Mouse (Mus musculus) CH12.LX (cell line): ENCODE measurements at regions not wholly inside any gene's neighbourhood (a gene's known extent, or its start where the extent isn't known, plus 50 kb on each side); places are given as distances from the start of the nearest gene placed in this dataset.

Experiments used
- DNase-seq: peaks from one replicate; pipeline ENCODE4 v3.0.0-alpha.2; 2013; ENCODE audit errors: extremely low read depth
- H3K27ac ChIP-seq: 2 replicates; pipeline ENCODE4 v1.5.1; 2012; ENCODE audit warnings: low read depth, mild to moderate bottlenecking, control low read depth, moderate library complexity; ENCODE audit not compliant: insufficient read depth
- H3K27me3 ChIP-seq: replicated peaks from 2 replicates; pipeline ENCODE3; 2012; ENCODE audit warnings: inconsistent platforms
- H3K36me3 ChIP-seq, 2 experiments: replicated peaks in 1 of 2; 2 replicates each; pipeline versions ENCODE3 to v1.6.1; 2012; ENCODE audit warnings: inconsistent platforms in 1 of 2, low read length in 1 of 2, mild to moderate bottlenecking in 1 of 2, mixed read lengths in 1 of 2, moderate library complexity in 1 of 2; ENCODE audit not compliant: control insufficient read depth in 1 of 2, insufficient read depth in 1 of 2
- H3K4me1 ChIP-seq, 2 experiments: 2 replicates each; pipeline ENCODE4 v1.6.1; 2012; ENCODE audit warnings: inconsistent platforms in 1 of 2, moderate library complexity in 1 of 2; ENCODE audit not compliant: insufficient read depth in 2 of 2, control insufficient read depth in 1 of 2
- H3K4me2 ChIP-seq: 2 replicates; pipeline ENCODE4 v1.6.1; 2012; ENCODE audit warnings: low read depth, mild to moderate bottlenecking, control low read depth; ENCODE audit not compliant: poor library complexity, insufficient read depth, severe bottlenecking
- H3K4me3 ChIP-seq, 3 experiments: fragments of 150-350 bp in 1 of 3; sonication (generic) in 1 of 3; replicated peaks in 1 of 3; 2 replicates each; pipeline versions ENCODE3 to v1.5.1; 2011 to 2012; ENCODE audit warnings: low read depth in 2 of 3, low read length in 2 of 3, mild to moderate bottlenecking in 2 of 3, moderate library complexity in 2 of 3, control low read depth in 1 of 3, improper control_type of control experiment in 1 of 3, inconsistent platforms in 1 of 3, mixed read lengths in 1 of 3; ENCODE audit not compliant: poor library complexity in 1 of 3
- H3K79me2 ChIP-seq: replicated peaks from 2 replicates; pipeline ENCODE4 v1.6.1; 2012; ENCODE audit warnings: mild to moderate bottlenecking, moderate library complexity; ENCODE audit not compliant: control insufficient read depth, poor library complexity, insufficient read depth, severe bottlenecking; ENCODE audit errors: extremely low read depth
- H3K9ac ChIP-seq: 2 replicates; pipeline ENCODE4 v1.6.1; 2012; ENCODE audit warnings: low read depth, mild to moderate bottlenecking, control low read depth, moderate library complexity; ENCODE audit not compliant: insufficient read depth
- H3K9me3 ChIP-seq: replicated peaks from 2 replicates; pipeline ENCODE3; 2012; ENCODE audit warnings: low read length, inconsistent platforms, mixed read lengths
- CHD1 ChIP-seq: IDR thresholded peaks from 2 replicates; pipeline ENCODE4 v1.6.1; 2012; ENCODE audit warnings: low read depth, low read length, improper control_type of control experiment, inconsistent platforms
- E2F4 ChIP-seq: IDR thresholded peaks from 2 replicates; pipeline ENCODE4 v1.6.1; 2011; ENCODE audit warnings: low read depth, low read length, improper control_type of control experiment; ENCODE audit not compliant: insufficient replicate concordance
- ELF1 ChIP-seq: IDR thresholded peaks from 2 replicates; pipeline ENCODE4 v1.6.1; 2014; ENCODE audit warnings: low read depth, mild to moderate bottlenecking, inconsistent platforms, low read length, improper control_type of control experiment
- GABPA ChIP-seq: IDR thresholded peaks from 2 replicates; pipeline ENCODE4 v1.6.1; 2012; ENCODE audit warnings: low read depth, low read length, improper control_type of control experiment, inconsistent platforms; ENCODE audit not compliant: insufficient replicate concordance
- HCFC1 ChIP-seq: IDR thresholded peaks from 2 replicates; pipeline ENCODE4 v1.6.1; 2012; ENCODE audit warnings: low read depth, mild to moderate bottlenecking, inconsistent platforms, low read length, improper control_type of control experiment
- KAT2A ChIP-seq: IDR thresholded peaks from 2 replicates; pipeline ENCODE4 v1.6.1; 2012; ENCODE audit warnings: low read length, improper control_type of control experiment, inconsistent platforms; ENCODE audit not compliant: insufficient replicate concordance
- MAX ChIP-seq: IDR thresholded peaks from 2 replicates; pipeline ENCODE4 v1.6.1; 2011; ENCODE audit warnings: low read length, improper control_type of control experiment
- MAZ ChIP-seq: IDR thresholded peaks from 2 replicates; pipeline ENCODE4 v1.6.1; 2012; ENCODE audit warnings: low read depth, mild to moderate bottlenecking, inconsistent platforms, low read length, improper control_type of control experiment, moderate library complexity
- MEF2A ChIP-seq: IDR thresholded peaks from 2 replicates; pipeline ENCODE4 v1.6.1; 2014; ENCODE audit warnings: low read depth, mild to moderate bottlenecking, inconsistent platforms, low read length, improper control_type of control experiment, borderline replicate concordance
- NELFE ChIP-seq: IDR thresholded peaks from 2 replicates; pipeline ENCODE4 v1.6.1; 2011; ENCODE audit warnings: low read depth, low read length, improper control_type of control experiment
- POLR2A ChIP-seq: IDR thresholded peaks from 2 replicates; pipeline ENCODE4 v1.6.1; 2011; ENCODE audit warnings: low read depth, mild to moderate bottlenecking, improper control_type of control experiment, low read length
- RCOR1 ChIP-seq: conservative IDR thresholded peaks from 2 replicates; pipeline ENCODE4 v1.6.1; 2012; ENCODE audit warnings: low read depth, mild to moderate bottlenecking, inconsistent platforms, low read length, improper control_type of control experiment
- SIN3A ChIP-seq: IDR thresholded peaks from 2 replicates; pipeline ENCODE4 v1.6.1; 2012; ENCODE audit warnings: low read length, improper control_type of control experiment, inconsistent platforms
- SMC3 ChIP-seq: IDR thresholded peaks from 2 replicates; pipeline ENCODE4 v1.6.1; 2011; ENCODE audit warnings: low read depth, low read length, improper control_type of control experiment
- TBP ChIP-seq: conservative IDR thresholded peaks from 2 replicates; pipeline ENCODE4 v1.6.1; 2011; ENCODE audit warnings: low read depth, low read length, improper control_type of control experiment
- ZKSCAN1 ChIP-seq: IDR thresholded peaks from 2 replicates; pipeline ENCODE4 v1.6.1; 2012; ENCODE audit warnings: low read depth, inconsistent platforms, low read length, improper control_type of control experiment, borderline replicate concordance
- ZMIZ1 ChIP-seq: IDR thresholded peaks from 2 replicates; pipeline ENCODE4 v1.6.1; 2012; ENCODE audit warnings: low read depth, mild to moderate bottlenecking, inconsistent platforms, low read length, improper control_type of control experiment
- ZNF384 ChIP-seq: IDR thresholded peaks from 2 replicates; pipeline ENCODE4 v1.6.1; 2012; ENCODE audit warnings: low read depth, low read length, improper control_type of control experiment, inconsistent platforms
- dilution Hi-C: fragments of 300-500 bp; cut with MboI; formaldehyde crosslinking; loops from 2 replicates; pipeline ENCODE4 v1.14.3; 2020; ENCODE audit warnings: low sequenced_read_pairs; ENCODE audit not compliant: extremely low pct_unique_long_range_greater_than_20kb, extremely low pct_ligation_motif_present
- in situ Hi-C: fragments of 300-500 bp; cut with MboI; formaldehyde crosslinking; loops from 3 replicates; pipeline ENCODE4 v1.14.3; 2019; ENCODE audit warnings: low sequenced_read_pairs, low pct_ligation_motif_present, low pct_unique_long_range_greater_than_20kb, mixed read lengths

- H3K4me1 ChIP-seq, result no peaks in the 10 kb centered on the region
- no peak overlapping the region for H3K27ac ChIP-seq
- peaks cover 68% of the 10 kb centered on the region for H3K9me3 ChIP-seq
- no peak overlapping the region for H3K4me3 ChIP-seq
- no peak for DNase-seq
- dilution Hi-C loops, result no loop called here
- TF ChIP-seq CHD1, result no peak
- TF ChIP-seq ELF1, result no peak
- TF ChIP-seq TBP, result no peak
- no peak for TF ChIP-seq ZKSCAN1
- TF ChIP-seq MEF2A, result no peak
- TF ChIP-seq HCFC1, result no peak
- TF ChIP-seq KAT2A, result no peak
- no peak for TF ChIP-seq ZNF384
- TF ChIP-seq RCOR1, result no peak
- TF ChIP-seq SIN3A, result no peak
- no peak for TF ChIP-seq NELFE
- no peak for TF ChIP-seq E2F4
- no peak for TF ChIP-seq SMC3
- no peaks in the 10 kb centered on the region for H3K79me2 ChIP-seq
- in situ Hi-C loops, result no loop called here
- H3K27me3 ChIP-seq, result no peaks in the 10 kb centered on the region
- H3K36me3 ChIP-seq, result no peaks in the 10 kb centered on the region
- H3K9ac ChIP-seq, result no peak overlapping the region
- H3K4me2 ChIP-seq, result no peak overlapping the region
These were observed 66.8 kb upstream of the Plcz1 start for GRCm38 (mm10) chr6:140108083-140108482.

- in situ Hi-C loops, result no loop called here
These were observed 66.4 kb upstream of the Plcz1 start for GRCm38 (mm10) chr6:140107628-140108027.

GRCm38 (mm10) chr6:140106141-140106540 lies 64.9 kb upstream of the Plcz1 start:
- no peaks in the 10 kb centered on the region for H3K27me3 ChIP-seq
- H3K79me2 ChIP-seq, result no peaks in the 10 kb centered on the region
- no peaks in the 10 kb centered on the region for H3K4me1 ChIP-seq
- DNase-seq, result no peak
- H3K4me3 ChIP-seq, result no peak overlapping the region
- no peaks in the 10 kb centered on the region for H3K36me3 ChIP-seq
- in situ Hi-C loops, result no loop called here
- H3K9ac ChIP-seq, result no peak overlapping the region
- TF ChIP-seq MAZ (no peak), POLR2A (no peak), ZMIZ1 (no peak), MEF2A (no peak), E2F4 (no peak), MAX (no peak)
- dilution Hi-C loops, result no loop called here
- H3K27ac ChIP-seq, result no peak overlapping the region
- H3K4me2 ChIP-seq, result no peak overlapping the region
- H3K9me3 ChIP-seq, result peaks cover 66% of the 10 kb centered on the region

More at GRCm38 (mm10) chr6:140107628-140108027, 66.4 kb upstream of the Plcz1 start:
- no peak overlapping the region for H3K9ac ChIP-seq
- no peak overlapping the region for H3K27ac ChIP-seq
- no peaks in the 10 kb centered on the region for H3K27me3 ChIP-seq
- dilution Hi-C loops, result no loop called here
- H3K4me2 ChIP-seq, result no peak overlapping the region
- H3K79me2 ChIP-seq, result no peaks in the 10 kb centered on the region
- no peaks in the 10 kb centered on the region for H3K36me3 ChIP-seq
- no peak for DNase-seq
- TF ChIP-seq GABPA (no peak), ZNF384 (no peak)
- H3K9me3 ChIP-seq, result peaks cover 67% of the 10 kb centered on the region
- H3K4me3 ChIP-seq, result no peak overlapping the region
- H3K4me1 ChIP-seq, result no peaks in the 10 kb centered on the region
